16 mouse cellular contexts compared by ENCODE assay signal in genomic region chr13:113799361-113799760, GRCm38 (mm10).
"Had no signal": no experiment of that assay in that cellular context is flagged by ENCODE, and none has a peak within 500 bp of the region (broad histone marks: within the 10 kb centered on the region; RNA-seq: fewer than 3 reads in every experiment).

No protein-coding gene starts in this region.

- DNase-seq: liver, embryonic 13.5 days; liver, postnatal 0 days; lung, embryonic 14.5 days; right cerebral cortex, postnatal 14 days; thymus, adult 2 months; thymus, postnatal 25 days; thymus, postnatal 4 days had no signal

- H3K36me3 ChIP-seq: liver, embryonic 13.5 days; liver, embryonic 15.5 days; midbrain, embryonic 12.5 days; midbrain, embryonic 15.5 days; neural tube, embryonic 12.5 days; stomach, embryonic 15.5 days had no signal

- H3K27ac ChIP-seq: liver, embryonic 13.5 days; liver, embryonic 15.5 days; macrophage; midbrain, embryonic 12.5 days; midbrain, embryonic 15.5 days; neural tube, embryonic 12.5 days; stomach, embryonic 15.5 days; stomach, postnatal 0 days had no signal

- H3K9me3 ChIP-seq: liver, embryonic 13.5 days; liver, embryonic 15.5 days; megakaryocyte, embryonic 14.5 days; midbrain, embryonic 12.5 days; midbrain, embryonic 15.5 days; neural tube, embryonic 12.5 days; stomach, embryonic 15.5 days had no signal

- H3K9ac ChIP-seq: liver, embryonic 13.5 days; liver, embryonic 15.5 days; liver, postnatal 0 days; lung, embryonic 14.5 days; midbrain, embryonic 12.5 days; midbrain, embryonic 15.5 days; neural tube, embryonic 12.5 days; stomach, embryonic 15.5 days had no signal

- H3K4me2 ChIP-seq: liver, embryonic 11.5 days; liver, embryonic 13.5 days; liver, embryonic 15.5 days; lung, embryonic 14.5 days; midbrain, embryonic 12.5 days; midbrain, embryonic 15.5 days; neural tube, embryonic 12.5 days; stomach, embryonic 15.5 days had no signal

- H3K4me3 ChIP-seq: liver, embryonic 13.5 days; liver, embryonic 15.5 days; megakaryocyte, embryonic 14.5 days; midbrain, embryonic 12.5 days; midbrain, embryonic 15.5 days; neural tube, embryonic 12.5 days; stomach, embryonic 15.5 days had no signal

- ATAC-seq: liver, postnatal 0 days; midbrain, embryonic 15.5 days had no signal

- H3K27me3 ChIP-seq: liver, embryonic 13.5 days; liver, embryonic 15.5 days; megakaryocyte, embryonic 14.5 days; midbrain, embryonic 12.5 days; midbrain, embryonic 15.5 days; neural tube, embryonic 12.5 days; stomach, embryonic 15.5 days had no signal
